Mouse (Mus musculus) bone marrow, adult 2 months (tissue): ENCODE measurements around the gene Znhit1. TPM values are rescaled to one million over a fixed set of nuclear protein-coding genes. Genes with fewer than 3 reads are reported as not detected.

Experiments
- H3K27ac ChIP-seq: fragments of 200-500 bp; 2 replicates; pipeline ENCODE4 v1.5.1; 2012; ENCODE audit warnings: low read depth, mild to moderate bottlenecking, control low read depth, inconsistent platforms, low read length; ENCODE audit not compliant: control insufficient read depth, poor library complexity, insufficient read depth
- H3K4me1 ChIP-seq: fragments of 200-500 bp; 2 replicates; pipeline ENCODE4 v1.6.1; 2011; ENCODE audit warnings: low read length; ENCODE audit not compliant: control insufficient read depth, insufficient read depth
- H3K4me3 ChIP-seq: fragments of 200-500 bp; replicated peaks from 2 replicates; pipeline ENCODE3; 2011; ENCODE audit warnings: mild to moderate bottlenecking, low read depth, low read length, control low read depth; ENCODE audit not compliant: control insufficient read depth
- CTCF ChIP-seq: fragments of 200-500 bp; IDR thresholded peaks from 2 replicates; pipeline ENCODE4 v1.5.1; 2011; ENCODE audit warnings: low read length, control low read depth; ENCODE audit not compliant: control insufficient read depth, insufficient read depth
- POLR2A ChIP-seq: fragments of 200-500 bp; IDR thresholded peaks from 2 replicates; pipeline ENCODE4 v1.6.1; 2011; ENCODE audit warnings: low read depth, mild to moderate bottlenecking, control low read depth, low read length, borderline replicate concordance; ENCODE audit not compliant: control insufficient read depth
- WGBS: fragments of 180-500 bp; shearing (Covaris S2); methylation state at CpG from one replicate; pipeline ENCODE4 v1.1.7; 2018; 5-methylcytosine and 5-hydroxymethylcytosine counted together
- polyA plus RNA-seq: library from polyadenylated mRNA; stranded (reverse); fragments of >200 nt; gene quantifications from 2 replicates; pipeline ENCODE4 v1.2.4, GENCODE M21; 2011; ENCODE audit warnings: low replicate concordance; ENCODE audit not compliant: missing spikeins, insufficient read depth, insufficient read length

Gene Znhit1
- polyA plus RNA-seq, 1 experiment, result 134 TPM

- TF ChIP-seq POLR2A (peak; percentile 8; the same call in 1 of the 2 replicates), CTCF (peak; percentile 17; the same call in 1 of the 2 replicates)
- Histone ChIP-seq H3K4me3 (no peak overlapping the region), H3K27ac (peak overlapping the region; percentile 79; the same call in 1 of the 2 replicates), H3K4me1 (peaks cover 3% of the 10 kb centered on the region; the same call in 1 of the 2 replicates)
- WGBS, result 75% methylated on average over 8 of the region's 8 CpGs
Observed at GRCm38 (mm10) chr5:136980974-136981373, 6.8 kb downstream of the Znhit1 start.

GRCm38 (mm10) chr5:136979762-136980161, 8.1 kb downstream of the Znhit1 start:
- Histone ChIP-seq H3K4me3 (peak overlapping the region; percentile 35), H3K27ac (peak overlapping the region; percentile 79), H3K4me1 (peaks cover 4% of the 10 kb centered on the region; the same call in 1 of the 2 replicates)
- TF ChIP-seq CTCF, result no peak
- no peak for TF ChIP-seq POLR2A
- 38% methylated on average over 2 of the region's 2 CpGs for WGBS

- H3K4me3 ChIP-seq, result no peak overlapping the region
Observed at GRCm38 (mm10) chr5:136977769-136978168, 10.1 kb downstream of the Znhit1 start.

GRCm38 (mm10) chr5:136973670-136974069, 14.2 kb downstream of the Znhit1 start:
- Histone ChIP-seq H3K4me1 (peaks cover 4% of the 10 kb centered on the region; the same call in 1 of the 2 replicates), H3K27ac (peak overlapping the region; percentile 87), H3K4me3 (peak overlapping the region; percentile 65)
- WGBS, result 19% methylated on average over 8 of the region's 8 CpGs
- TF ChIP-seq POLR2A (no peak), CTCF (no peak)

More at GRCm38 (mm10) chr5:136977769-136978168, 10.1 kb downstream of the Znhit1 start:
- H3K4me1 ChIP-seq, result peaks cover 4% of the 10 kb centered on the region; the same call in 1 of the 2 replicates
- TF ChIP-seq POLR2A, result 0 out of 2 replicates have a peak, but pooled peaks have one; percentile 12
- TF ChIP-seq CTCF, result no peak
- 7% methylated on average over 4 of the region's 4 CpGs for WGBS
- H3K27ac ChIP-seq, result peak overlapping the region; percentile 79; the same call in 1 of the 2 replicates

GRCm38 (mm10) chr5:136970703-136971102, 17.1 kb downstream of the Znhit1 start:
- Histone ChIP-seq H3K4me3 (no peak overlapping the region), H3K27ac (no peak overlapping the region), H3K4me1 (peaks cover 4% of the 10 kb centered on the region; the same call in 1 of the 2 replicates)
- 27% methylated on average over 1 of the region's 1 CpGs for WGBS
- TF ChIP-seq CTCF (peak; percentile 93), POLR2A (no peak)

- H3K27ac ChIP-seq, result no peak overlapping the region
- H3K4me3 ChIP-seq, result no peak overlapping the region
- TF ChIP-seq POLR2A (no peak), CTCF (no peak)
- WGBS, result 88% methylated on average over 10 of the region's 10 CpGs
- H3K4me1 ChIP-seq, result peaks cover 2% of the 10 kb centered on the region
Observed at GRCm38 (mm10) chr5:136967592-136967991, 20.2 kb downstream of the Znhit1 start.

- H3K27ac ChIP-seq, result no peak overlapping the region
- no peak for TF ChIP-seq POLR2A
- TF ChIP-seq CTCF, result no peak
- no peak overlapping the region for H3K4me3 ChIP-seq
- WGBS, result 79% methylated on average over 4 of the region's 4 CpGs
- H3K4me1 ChIP-seq, result peaks cover 2% of the 10 kb centered on the region
Observed at GRCm38 (mm10) chr5:136966861-136967455, 20.9 kb downstream of the Znhit1 start.

GRCm38 (mm10) chr5:136966331-136966730, 21.5 kb downstream of the Znhit1 start, which contains the start of gene Cldn15:
Cldn15 (plus strand) TSS chr5:136966616.
- TF ChIP-seq POLR2A, result 0 out of 2 replicates have a peak, but pooled peaks have one; percentile 12
- TF ChIP-seq CTCF, result no peak
- peak within 1 kb of the TSS; percentile 57 for H3K27ac ChIP-seq
- no peak within 1 kb of the TSS for H3K4me3 ChIP-seq
- peaks cover 2% of the 10 kb centered on the region for H3K4me1 ChIP-seq
- WGBS, result 50% methylated on average over 6 of the region's 6 CpGs
